Mouse (Mus musculus) stomach, postnatal 0 days (tissue): ENCODE data around the gene Tmem178b.

ENCODE experiments used
- CTCF ChIP-seq: IDR thresholded peaks from 2 replicates; pipeline ENCODE4 v1.5.1; 2016; ENCODE audit warnings: antibody characterized with exemption, low read depth, mild to moderate bottlenecking, moderate library complexity
- EP300 ChIP-seq: optimal IDR thresholded peaks from 2 replicates; pipeline ENCODE3; 2016; ENCODE audit warnings: antibody characterized with exemption

DNA sequence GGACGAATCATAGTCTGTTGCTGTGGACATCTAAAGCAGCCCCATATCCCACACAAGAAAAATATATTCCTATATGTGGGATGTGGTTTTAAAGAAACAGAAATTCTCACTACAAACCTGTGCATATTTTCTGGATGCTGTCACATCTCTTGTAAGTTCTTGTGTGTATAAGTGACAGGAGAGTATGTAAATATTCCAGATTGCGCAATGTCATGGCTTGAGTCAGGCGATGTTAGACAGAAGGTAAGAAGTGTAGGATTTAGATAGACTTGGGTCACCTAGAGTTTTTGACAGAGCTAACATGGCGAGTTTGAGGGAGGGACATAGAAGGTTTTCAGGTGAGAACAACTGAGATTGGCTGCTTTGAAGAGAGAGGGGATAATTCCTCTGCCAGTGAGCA is 228.7 kb downstream of the Tmem178b start:
- TF ChIP-seq EP300 (no peak), CTCF (no peak)
